Mouse (Mus musculus): Measurements from ENCODE around the gene Epha1.

Epha1 gene

DNA sequence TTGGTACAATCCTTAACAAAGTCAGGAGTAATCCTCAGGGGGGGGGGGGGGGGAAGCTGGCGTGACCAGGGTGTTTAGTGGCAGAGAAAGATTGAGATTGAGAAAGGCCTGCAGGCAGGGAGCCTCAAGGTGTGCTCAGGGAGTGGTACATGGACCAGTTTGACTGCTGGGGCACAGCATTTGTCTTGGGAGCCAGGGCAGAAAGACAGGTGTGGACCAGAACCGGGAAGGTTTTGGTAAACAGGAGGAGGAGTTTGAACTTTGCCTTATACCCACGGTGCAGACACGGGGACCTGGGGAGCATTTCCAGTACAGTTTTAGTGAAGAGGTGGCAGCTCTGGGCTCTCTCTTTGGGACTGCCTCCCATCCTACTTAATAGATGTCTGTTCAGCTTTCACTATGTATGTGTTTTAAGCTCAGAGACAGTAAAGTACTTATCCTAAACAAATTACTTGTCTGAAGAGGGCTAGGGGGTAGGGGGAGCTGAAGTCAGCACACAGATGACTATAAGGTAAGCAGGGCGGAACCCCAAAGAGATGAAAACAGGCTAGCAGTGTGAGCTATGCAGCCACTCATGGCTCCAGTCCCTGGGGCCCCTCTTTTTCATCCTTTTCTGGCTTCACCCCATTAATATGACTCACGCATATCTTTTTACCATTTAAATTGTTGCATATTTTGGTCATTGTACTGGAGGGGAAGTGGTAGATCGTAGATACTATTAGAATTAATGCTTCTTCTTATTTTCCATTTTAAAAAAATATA lies 782 bp upstream of the Epha1 start:
- no peak for DNase-seq

DNA sequence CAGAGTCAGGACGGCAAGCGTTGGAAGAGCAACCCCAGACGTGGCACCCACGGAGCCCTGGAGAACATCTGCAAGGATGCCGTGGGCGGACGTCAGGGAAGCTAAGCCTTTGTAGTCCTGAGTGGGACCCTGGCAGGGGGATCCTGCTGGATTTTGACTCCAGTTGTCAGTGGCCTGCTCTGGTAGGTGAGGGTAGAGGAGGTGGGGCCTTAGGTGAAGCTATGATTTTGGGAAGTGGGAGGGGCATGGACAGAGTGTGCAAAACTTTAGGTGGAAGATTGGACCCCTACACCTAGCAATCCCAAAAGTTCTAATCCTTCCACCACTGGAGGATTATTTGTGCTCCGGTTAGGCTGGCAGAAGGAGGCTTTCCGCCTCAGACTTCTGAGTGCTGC lies 650 bp downstream of the Epha1 start:
- DNase-seq = no peak

DNA sequence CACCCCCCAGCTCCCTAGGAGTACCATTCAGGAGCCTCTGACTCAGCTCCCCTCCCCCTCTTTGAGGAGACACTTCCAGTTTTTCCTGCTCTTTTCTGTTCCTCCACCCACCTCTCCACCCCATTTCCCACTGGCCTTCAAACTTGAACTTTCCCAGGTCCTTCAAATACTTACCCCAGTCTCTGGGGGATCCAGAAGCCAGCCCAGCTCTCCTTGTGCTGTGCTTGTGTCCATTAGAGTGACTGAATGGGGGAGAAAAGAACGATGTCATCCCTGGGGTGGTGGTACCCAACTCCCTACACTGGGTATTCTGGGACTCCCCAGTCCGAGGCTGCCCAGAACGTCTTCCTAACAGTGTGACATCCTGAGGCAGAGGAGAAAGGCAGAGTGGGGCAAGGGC lies 1.1 kb downstream of the Epha1 start:
- DNase-seq = no peak

- no peak for DNase-seq
Observed at GRCm38 (mm10) chr6:42370630-42371363, 2.3 kb downstream of the Epha1 start.

GRCm38 (mm10) chr6:42369870-42370269 lies 3.2 kb downstream of the Epha1 start:
- DNase-seq = no peak

DNA sequence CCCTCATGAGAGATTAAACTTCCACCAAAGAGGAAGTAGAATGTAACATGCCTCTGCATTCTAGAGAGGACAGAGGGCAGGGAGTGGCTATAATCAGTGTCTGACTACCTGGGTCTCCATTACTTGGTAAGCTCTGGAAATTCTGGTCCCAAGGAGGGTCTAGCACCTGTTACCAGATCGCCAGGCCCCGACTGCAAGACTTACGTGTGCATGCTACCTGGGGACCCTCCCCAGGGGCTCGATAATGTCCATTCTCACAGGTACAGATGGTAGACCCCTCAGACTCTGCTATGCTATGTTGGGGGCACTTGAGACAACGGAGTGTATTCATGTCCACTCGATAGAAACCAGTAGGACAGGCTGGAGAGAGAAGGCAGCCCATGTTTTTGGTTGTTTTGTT lies 7.9 kb downstream of the Epha1 start:
- DNase-seq = no peak

GRCm38 (mm10) chr6:42364607-42365006 lies 8.5 kb downstream of the Epha1 start:
- DNase-seq = no peak

DNA sequence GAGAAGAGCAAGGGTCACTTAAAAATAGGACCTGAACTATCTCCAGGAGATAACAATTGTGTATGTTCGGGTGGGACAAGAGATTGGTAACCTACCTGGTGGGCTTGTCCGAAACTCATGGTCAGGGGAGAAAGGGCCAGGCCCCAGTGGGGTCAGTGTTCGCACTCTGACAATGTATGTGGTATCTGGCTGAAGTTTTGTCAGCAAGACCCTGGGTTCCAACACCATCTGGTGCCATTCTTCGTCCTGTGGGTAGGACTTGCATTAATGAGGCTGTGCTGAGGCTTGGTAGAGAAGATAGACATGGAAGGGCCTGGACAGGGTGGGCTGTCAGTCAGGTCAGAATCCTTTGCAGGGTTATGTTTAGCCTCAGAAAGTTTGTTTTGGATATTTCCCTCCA lies 9.0 kb downstream of the Epha1 start:
- no peak for DNase-seq

GRCm38 (mm10) chr6:42362974-42363373 lies 10.1 kb downstream of the Epha1 start:
- no peak for DNase-seq

DNA sequence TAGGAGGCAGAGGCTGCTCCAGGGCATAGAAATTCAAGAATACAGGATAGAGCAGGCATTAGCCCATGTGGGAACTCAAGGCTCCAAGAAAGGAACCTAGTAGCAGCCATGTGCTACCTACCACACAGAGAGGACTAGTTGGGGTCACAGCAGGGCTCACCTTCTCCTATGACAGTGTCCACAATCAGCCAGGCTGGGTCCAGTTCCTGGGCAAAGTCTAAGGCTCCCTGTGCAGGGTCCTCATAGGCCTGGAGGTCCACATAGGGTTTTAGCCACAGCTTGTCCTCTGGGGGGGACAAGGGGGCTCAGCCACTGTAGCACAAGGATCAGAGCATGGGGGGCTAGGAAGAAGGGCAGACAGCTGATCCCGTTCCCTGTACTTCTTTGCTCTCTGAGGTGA lies 10.6 kb downstream of the Epha1 start:
- no peak for DNase-seq

DNA sequence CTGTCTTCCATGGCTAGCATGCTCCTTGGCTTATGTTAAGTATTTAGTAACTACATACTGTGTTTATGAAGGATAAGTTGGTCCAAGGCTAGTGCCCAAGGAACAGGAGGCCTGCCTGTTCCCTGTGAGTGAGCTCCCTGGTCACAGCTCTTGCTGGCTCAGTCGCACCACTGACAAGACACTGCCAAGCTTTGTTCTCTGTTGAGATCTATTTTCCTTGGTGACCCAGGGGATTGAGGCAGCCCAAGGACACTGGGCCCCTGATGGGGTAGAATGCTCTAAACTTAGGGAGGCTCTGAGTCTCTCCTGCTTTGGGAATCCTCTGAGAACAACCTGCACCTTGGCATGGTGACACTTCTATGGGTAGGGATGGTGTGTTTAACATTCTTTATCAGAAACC lies 11.0 kb downstream of the Epha1 start:
- no peak for DNase-seq

DNA sequence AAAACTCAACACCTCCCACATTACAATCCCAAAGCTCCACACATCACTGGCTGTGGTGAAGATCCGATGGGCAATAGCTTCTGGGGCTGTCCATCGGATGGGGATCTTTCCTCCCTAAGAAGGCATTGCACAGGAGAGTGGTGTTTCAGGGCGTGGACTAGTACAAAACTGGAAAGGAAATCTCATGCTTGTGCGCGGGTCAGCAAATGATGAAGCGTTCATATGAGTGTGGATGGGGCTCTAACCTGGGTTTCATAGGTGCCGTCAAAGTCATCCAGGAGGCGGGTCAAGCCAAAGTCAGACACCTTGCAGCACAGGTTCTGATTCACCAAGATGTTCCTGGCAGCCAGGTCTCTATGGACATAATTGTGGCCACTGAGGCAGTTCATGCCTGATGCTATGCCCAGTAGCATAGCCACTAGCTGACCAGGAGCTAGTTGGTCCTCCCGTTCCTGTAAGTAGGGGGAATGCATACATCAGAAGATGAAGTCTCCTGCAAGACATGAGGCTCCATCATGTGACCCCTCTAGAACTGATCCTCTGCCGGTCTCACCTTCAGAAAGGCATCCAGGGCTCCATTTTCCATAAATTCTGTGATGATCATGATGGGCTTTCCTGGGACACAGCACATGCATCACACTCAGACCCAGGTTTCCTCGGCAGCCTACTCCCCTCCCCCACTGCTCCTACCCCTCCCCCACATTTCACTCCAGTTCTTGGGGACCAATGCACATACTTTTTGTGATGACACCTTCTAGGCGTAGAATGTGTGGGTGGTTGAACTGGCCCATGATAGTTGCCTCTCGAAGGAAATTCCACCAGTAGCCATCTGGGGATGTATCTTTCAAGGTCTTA lies 11.8 kb downstream of the Epha1 start:
- DNase-seq = no peak

DNA sequence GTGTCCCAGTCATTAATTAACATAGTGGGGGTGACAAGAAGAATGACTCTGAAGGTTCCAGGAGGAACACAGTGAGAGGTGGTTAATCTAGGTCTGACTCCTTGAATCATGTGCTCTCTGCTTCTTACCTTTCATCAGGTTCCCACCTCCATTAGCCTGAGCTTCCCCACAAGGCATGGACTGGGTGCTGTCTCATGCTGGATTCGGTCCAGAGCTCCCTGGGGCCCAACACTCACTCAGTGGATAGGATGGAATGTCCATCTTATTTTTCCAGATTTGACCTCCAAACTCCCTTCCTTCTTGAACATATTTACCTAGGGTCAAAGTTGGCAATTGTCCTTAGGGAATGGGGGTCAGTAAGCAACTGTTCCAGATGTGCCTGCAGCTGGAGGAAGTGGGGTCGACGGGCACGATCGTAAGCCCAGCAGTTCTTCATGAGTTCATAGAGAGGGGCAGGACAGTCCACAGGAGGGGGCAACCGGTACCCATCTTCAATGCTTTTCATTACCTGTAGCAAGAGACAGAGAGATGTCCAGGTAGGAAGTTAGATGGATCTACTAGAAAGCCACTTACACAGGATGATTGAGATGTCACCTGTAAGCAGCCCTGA lies 12.7 kb downstream of the Epha1 start:
- DNase-seq = no peak

- DNase-seq = no peak
Observed at GRCm38 (mm10) chr6:42359364-42360147, 13.5 kb downstream of the Epha1 start.

GRCm38 (mm10) chr6:42358901-42359300 lies 14.2 kb downstream of the Epha1 start:
- DNase-seq = no peak

DNA sequence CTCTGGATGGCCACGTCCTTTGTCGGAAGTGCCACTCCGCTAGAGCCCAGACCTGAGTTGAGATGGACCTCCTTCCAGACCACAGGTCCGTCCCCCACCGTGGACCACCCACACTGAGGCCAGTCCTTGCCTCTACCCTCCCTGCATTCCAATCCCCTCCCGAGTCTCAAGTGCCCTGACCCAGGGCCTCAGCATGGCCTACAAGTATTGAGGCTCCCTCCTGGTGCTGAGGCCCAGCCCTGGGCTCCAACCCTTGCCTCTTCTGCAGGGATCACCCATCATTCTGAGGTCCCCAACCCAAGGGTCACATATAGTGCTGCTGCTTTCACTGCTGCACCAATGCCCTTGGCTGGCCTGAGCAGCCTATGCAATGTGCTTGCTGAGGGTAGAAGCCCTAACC lies 15.2 kb downstream of the Epha1 start:
- DNase-seq = no peak

DNA sequence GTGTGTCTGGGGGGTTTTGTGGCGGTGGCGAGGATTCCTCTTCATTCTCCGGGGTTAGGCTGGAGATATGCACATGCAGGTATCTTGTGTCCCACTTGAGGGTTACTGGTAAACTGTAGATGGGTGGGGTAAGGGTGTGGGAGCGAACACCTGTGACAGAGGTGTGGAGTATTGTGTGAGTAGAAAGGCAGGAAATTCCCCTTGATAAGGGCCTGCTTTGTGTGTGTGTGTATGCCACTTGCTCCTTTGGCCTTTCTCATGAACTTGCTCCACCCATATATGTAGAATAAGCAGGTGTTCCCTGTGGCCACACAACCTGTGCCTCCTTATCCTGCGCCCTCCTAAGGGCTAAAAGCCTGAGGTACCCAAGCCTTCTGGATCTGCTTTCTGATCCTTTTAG lies 16.2 kb downstream of the Epha1 start:
- no peak for DNase-seq

DNA sequence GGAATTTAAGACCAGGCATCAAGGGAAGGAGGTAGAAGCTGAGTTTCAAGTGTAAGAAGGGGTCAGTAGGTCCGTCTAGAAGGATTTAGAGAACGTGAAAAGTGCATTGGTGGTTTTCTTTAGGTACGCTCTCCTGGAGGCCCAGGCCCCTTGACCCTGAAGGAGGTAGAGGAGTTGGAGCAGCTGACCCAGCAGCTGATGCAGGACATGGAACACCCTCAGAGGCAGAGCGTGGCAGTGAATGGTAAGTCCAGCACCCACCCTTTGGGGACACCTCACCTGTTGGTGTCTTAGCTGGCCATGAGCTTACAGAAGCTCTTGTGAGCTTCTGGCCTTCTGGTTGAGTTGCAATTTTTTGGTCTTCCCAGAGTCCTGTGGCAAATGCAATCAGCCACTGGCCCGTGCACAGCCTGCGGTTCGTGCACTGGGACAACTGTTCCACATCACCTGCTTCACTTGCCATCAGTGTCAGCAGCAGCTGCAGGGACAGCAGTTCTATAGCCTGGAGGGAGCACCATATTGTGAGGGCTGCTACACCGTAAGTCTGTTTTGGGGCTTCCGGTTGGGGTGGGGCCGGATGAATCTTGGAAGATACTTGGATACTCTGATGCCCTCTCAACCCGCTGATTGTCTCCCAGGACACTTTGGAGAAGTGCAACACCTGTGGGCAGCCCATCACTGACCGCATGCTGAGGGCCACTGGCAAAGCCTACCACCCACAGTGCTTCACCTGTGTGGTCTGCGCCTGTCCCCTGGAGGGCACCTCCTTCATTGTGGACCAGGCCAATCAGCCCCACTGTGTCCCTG lies 17.1 kb downstream of the Epha1 start:
- DNase-seq = no peak

DNA sequence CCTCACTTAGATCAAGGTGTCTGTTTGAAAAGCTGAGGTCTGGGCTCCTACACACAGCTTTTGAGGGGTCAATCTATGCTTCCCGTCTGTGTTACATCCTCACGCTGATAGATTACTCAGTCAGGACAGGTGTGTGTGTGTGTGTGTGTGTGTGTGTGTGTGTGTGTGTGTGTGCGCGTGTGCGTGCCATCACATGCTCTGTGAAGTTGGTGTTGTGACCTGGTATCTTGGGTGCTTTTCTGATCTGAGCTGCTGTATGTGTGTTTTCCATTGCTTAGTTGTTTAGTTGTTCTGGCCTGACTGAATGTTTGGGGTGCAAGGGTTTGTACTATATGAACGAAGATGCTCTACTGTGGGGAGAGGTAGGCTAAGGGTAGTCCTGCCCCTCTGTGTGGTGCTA lies 17.7 kb downstream of the Epha1 start:
- DNase-seq = no peak

DNA sequence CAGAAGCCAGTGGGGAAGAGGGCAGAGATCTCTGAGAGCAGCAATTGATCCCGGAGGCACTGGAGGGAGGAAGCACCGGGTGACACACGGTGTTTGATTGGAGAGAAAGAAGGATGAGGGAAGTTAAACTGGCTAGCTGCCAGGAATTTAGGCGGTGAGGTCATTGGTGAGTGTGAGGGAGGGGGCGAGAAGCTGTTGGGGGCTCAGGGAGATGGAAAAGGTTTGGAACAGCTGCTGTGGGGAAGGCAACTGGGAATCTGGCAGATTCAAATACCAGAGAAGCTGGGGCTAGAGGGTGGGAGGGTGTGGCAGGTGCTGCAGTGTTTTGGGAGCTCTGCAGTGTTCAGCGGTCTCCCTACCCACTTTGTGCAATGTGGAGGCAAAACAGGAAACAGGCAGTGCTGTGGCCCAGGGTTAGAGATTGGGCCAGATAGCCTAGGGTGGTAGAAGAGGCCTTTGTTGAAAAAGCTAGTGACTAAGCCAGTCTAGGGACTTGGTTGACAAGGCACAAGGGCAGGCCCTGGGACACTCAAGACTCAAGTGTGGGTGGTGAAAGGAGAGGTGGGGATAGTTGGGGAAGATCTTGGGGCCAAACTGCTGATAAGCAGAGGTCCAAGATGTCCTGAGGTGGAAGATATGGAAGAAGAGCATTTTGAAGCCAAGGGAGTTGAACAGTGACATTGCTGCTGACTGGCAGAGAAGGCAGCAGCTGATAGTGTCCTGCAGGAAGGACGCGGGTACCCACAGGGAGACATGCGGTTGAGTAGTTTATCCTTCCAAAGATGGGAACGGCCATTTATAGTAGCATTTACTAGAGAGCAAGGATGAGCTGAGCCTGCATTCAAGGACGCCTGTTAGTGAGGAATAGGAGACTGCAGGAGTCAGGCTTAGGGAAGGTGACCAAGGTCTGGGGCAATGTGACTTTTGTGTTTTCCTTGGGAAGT lies 18.7 kb downstream of the Epha1 start:
- DNase-seq = no peak
